Mouse (Mus musculus): Measurements from ENCODE around the gene Htr1d. TPM values are rescaled to one million over a fixed set of nuclear protein-coding genes. Genes with fewer than 3 reads are reported as not detected.

The Htr1d gene
- polyA plus RNA-seq, 1 experiment from 2014 or later, result 0.21 TPM

DNA sequence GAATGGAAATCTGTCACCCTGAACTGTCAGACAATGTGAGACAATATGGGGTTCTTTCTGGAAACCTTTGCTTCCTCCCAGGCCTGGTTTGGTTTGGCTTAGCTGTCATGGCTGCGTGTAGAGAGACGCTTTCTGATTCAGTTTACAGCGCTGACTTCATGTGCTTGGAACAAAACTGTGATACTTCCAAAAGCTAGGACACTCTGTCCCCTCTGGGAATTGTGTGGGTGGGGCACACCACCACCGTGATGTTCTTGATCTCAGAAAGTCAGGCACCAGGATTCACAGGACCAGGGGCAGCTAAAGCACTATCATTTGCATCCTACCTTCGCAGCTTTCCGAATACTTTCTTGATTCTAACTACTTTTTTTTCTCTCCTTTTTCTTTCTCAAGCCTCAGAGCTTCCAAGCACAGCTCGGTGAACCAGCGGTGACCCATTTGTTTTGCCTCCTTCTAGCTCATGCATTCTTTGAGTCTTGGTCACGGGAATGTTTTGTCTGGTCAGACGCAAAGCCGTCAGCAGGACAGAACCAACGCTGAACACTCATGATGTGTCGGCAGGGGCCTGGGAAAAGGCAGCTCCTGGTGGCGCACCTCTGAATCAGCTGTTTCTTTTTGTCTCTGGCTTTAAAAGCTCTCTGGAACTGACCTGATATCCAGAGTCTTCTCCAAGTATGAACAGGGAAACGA, 18.2 kb downstream of the Htr1d start:
- H3K4me2 ChIP-seq (ENCODE audit: low read depth, low read length, severe bottlenecking), result no peak overlapping the region
- no peak overlapping the region for H3K9ac ChIP-seq (ENCODE audit: low read length)
- H3K4me1 ChIP-seq (replicated peaks; ENCODE audit: control insufficient read depth, insufficient read depth, low read length), result 0 out of 2 replicates have a peak, but pooled peaks cover under 1% of the 10 kb centered on the region
- no peaks in the 10 kb centered on the region for H3K36me3 ChIP-seq (ENCODE audit: control insufficient read depth, insufficient read depth, low read length)
- WGBS, result 68% methylated on average over 15 of the region's 15 CpGs
- no peak overlapping the region for H3K4me3 ChIP-seq (ENCODE audit: low read depth, low read length)
- DNase-seq (ENCODE audit: low spot score), result no peak
- H3K27me3 ChIP-seq (ENCODE audit: control insufficient read depth, insufficient read depth, low read length), result no peaks in the 10 kb centered on the region
- H3K27ac ChIP-seq (ENCODE audit: low read depth, low read length), result no peak overlapping the region
- no peak for ATAC-seq (replicated peaks; ENCODE audit: low FRiP score)
- no peaks in the 10 kb centered on the region for H3K9me3 ChIP-seq (ENCODE audit: control insufficient read depth, low read length)

DNA sequence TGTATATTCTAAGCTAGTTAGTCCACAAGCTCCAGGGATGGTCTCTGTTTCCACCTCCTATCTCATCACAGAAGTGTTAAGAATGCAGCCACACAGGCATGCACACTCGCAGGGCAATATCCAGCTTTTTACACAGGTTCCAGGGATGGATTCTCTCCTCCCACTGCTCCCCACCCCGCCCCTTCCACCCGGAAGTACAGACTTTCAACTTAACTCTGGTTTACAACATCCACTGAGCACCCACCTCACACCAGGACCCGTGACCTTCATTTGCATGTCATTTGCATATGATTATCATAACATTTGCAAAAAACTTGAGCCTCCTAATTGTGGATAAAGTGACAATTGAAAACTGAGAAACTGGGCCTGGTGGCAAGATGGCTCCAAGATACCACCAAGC, 21.2 kb downstream of the Htr1d start:
- WGBS, result 87% methylated on average over 4 of the region's 4 CpGs
- Histone ChIP-seq H3K27ac (ENCODE audit: low read depth, low read length) (no peak overlapping the region), H3K4me1 (replicated peaks; ENCODE audit: control insufficient read depth, insufficient read depth, low read length) (no peaks in the 10 kb centered on the region), H3K27me3 (ENCODE audit: control insufficient read depth, insufficient read depth, low read length) (no peaks in the 10 kb centered on the region), H3K9me3 (ENCODE audit: control insufficient read depth, low read length) (no peaks in the 10 kb centered on the region), H3K36me3 (ENCODE audit: control insufficient read depth, insufficient read depth, low read length) (no peaks in the 10 kb centered on the region), H3K4me3 (ENCODE audit: low read depth, low read length) (no peak overlapping the region), H3K4me2 (ENCODE audit: low read depth, low read length, severe bottlenecking) (no peak overlapping the region), H3K9ac (ENCODE audit: low read length) (no peak overlapping the region)
- ATAC-seq (replicated peaks; ENCODE audit: low FRiP score) (no peak), DNase-seq (ENCODE audit: low spot score) (no peak)

DNA sequence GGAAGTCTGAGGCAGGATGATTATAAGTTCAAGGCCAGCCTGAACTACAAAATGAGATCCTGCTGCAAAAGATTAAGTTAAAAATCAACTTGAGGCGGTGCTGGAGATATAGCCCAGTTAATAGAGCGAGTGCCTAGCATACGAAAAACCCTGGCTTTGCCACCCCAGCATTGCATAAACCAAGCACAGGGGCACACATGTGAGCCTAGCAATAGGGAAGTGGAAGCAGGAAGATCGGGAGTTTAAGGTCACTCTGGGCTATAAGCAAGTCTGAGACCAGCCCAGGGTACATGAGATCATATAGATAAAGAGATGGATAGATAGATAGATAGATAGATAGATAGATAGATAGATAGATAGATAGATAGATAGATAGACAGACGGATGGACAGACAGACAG, 26.5 kb downstream of the Htr1d start:
- H3K27me3 ChIP-seq (ENCODE audit: control insufficient read depth, insufficient read depth, low read length), result no peaks in the 10 kb centered on the region
- no peaks in the 10 kb centered on the region for H3K4me1 ChIP-seq (replicated peaks; ENCODE audit: control insufficient read depth, insufficient read depth, low read length)
- H3K4me3 ChIP-seq (ENCODE audit: low read depth, low read length), result no peak overlapping the region
- H3K36me3 ChIP-seq (ENCODE audit: control insufficient read depth, insufficient read depth, low read length), result no peaks in the 10 kb centered on the region
- 87% methylated on average over 5 of the region's 5 CpGs for WGBS
- no peaks in the 10 kb centered on the region for H3K9me3 ChIP-seq (ENCODE audit: control insufficient read depth, low read length)
- DNase-seq (ENCODE audit: low spot score) (no peak), ATAC-seq (replicated peaks; ENCODE audit: low FRiP score) (no peak)
- no peak overlapping the region for H3K9ac ChIP-seq (ENCODE audit: low read length)
- H3K27ac ChIP-seq (ENCODE audit: low read depth, low read length), result no peak overlapping the region
- H3K4me2 ChIP-seq (ENCODE audit: low read depth, low read length, severe bottlenecking), result no peak overlapping the region

DNA sequence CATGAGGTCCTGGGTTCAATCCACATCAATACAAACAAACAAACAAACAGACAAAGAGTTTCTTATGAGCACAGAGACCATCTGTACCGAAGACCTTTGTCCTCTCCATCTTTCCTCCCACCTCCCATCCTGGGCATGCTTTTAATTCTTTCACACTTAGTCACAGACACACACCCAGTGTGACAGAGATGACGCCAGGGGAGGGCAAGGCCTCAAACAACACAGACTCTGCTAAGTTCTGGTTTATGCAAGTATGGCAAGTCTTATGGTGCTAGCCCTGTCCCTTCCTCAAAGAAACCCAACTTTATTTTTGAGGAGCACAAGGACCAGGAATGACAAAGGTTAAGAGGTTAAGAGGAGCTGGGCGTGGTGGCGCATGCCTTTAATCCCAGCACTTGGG, 26.9 kb downstream of the Htr1d start:
- Histone ChIP-seq H3K4me2 (ENCODE audit: low read depth, low read length, severe bottlenecking) (no peak overlapping the region), H3K9me3 (ENCODE audit: control insufficient read depth, low read length) (no peaks in the 10 kb centered on the region), H3K4me1 (replicated peaks; ENCODE audit: control insufficient read depth, insufficient read depth, low read length) (no peaks in the 10 kb centered on the region), H3K27ac (ENCODE audit: low read depth, low read length) (no peak overlapping the region), H3K9ac (ENCODE audit: low read length) (no peak overlapping the region), H3K27me3 (ENCODE audit: control insufficient read depth, insufficient read depth, low read length) (no peaks in the 10 kb centered on the region), H3K4me3 (ENCODE audit: low read depth, low read length) (no peak overlapping the region), H3K36me3 (ENCODE audit: control insufficient read depth, insufficient read depth, low read length) (no peaks in the 10 kb centered on the region)
- 87% methylated on average over 4 of the region's 4 CpGs for WGBS
- no peak for DNase-seq (ENCODE audit: low spot score)
- no peak for ATAC-seq (replicated peaks; ENCODE audit: low FRiP score)

DNA sequence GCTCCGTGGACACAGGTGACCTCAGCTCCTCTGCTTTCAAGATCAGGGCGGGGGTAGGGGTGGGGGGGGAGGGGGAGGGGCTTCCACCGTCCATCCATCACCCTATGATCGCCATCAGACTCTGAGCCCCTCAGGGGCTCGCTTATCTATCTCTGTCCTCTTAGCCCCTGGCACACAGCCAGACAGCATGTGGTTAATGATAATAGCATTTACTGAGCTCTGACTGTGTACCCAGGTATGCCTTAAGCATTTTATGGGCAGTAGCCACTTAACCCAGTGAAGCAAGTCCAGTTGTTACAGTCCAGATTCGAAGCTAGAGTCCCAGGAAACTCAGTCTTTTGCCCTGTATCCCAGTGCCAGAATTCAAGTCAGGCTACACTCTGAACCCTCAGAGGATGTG, 28.2 kb downstream of the Htr1d start:
- Histone ChIP-seq H3K4me1 (replicated peaks; ENCODE audit: control insufficient read depth, insufficient read depth, low read length) (no peaks in the 10 kb centered on the region), H3K4me3 (ENCODE audit: low read depth, low read length) (no peak overlapping the region), H3K9me3 (ENCODE audit: control insufficient read depth, low read length) (no peaks in the 10 kb centered on the region), H3K36me3 (ENCODE audit: control insufficient read depth, insufficient read depth, low read length) (no peaks in the 10 kb centered on the region), H3K9ac (ENCODE audit: low read length) (no peak overlapping the region), H3K27ac (ENCODE audit: low read depth, low read length) (no peak overlapping the region), H3K4me2 (ENCODE audit: low read depth, low read length, severe bottlenecking) (no peak overlapping the region), H3K27me3 (ENCODE audit: control insufficient read depth, insufficient read depth, low read length) (no peaks in the 10 kb centered on the region)
- DNase-seq (ENCODE audit: low spot score), result no peak
- 43% methylated on average over 6 of the region's 6 CpGs for WGBS
- ATAC-seq (replicated peaks; ENCODE audit: low FRiP score), result no peak

DNA sequence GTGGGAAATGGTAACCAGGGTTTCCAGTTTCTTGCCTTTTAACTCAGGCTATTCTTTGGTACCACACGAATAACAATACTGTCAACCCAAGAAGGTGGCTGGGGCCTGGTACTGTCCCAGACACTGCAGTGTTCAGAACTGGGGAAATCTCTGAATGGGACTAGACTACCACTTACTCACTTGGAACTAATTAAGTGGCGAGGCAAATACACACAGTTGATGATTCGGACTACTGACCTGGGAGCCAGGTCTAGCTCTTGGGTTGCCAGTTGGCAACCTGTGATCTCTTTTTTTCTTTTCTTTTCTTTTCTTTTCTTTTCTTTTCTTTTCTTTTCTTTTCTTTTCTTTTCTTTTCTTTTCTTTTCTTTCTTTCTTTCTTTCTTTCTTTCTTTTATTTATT, 29.0 kb downstream of the Htr1d start:
- Histone ChIP-seq H3K9ac (ENCODE audit: low read length) (no peak overlapping the region), H3K27ac (ENCODE audit: low read depth, low read length) (no peak overlapping the region), H3K36me3 (ENCODE audit: control insufficient read depth, insufficient read depth, low read length) (no peaks in the 10 kb centered on the region), H3K9me3 (ENCODE audit: control insufficient read depth, low read length) (no peaks in the 10 kb centered on the region), H3K4me3 (ENCODE audit: low read depth, low read length) (no peak overlapping the region), H3K4me1 (replicated peaks; ENCODE audit: control insufficient read depth, insufficient read depth, low read length) (no peaks in the 10 kb centered on the region), H3K4me2 (ENCODE audit: low read depth, low read length, severe bottlenecking) (no peak overlapping the region), H3K27me3 (ENCODE audit: control insufficient read depth, insufficient read depth, low read length) (no peaks in the 10 kb centered on the region)
- DNase-seq (ENCODE audit: low spot score), result no peak
- WGBS, result 82% methylated on average over 3 of the region's 3 CpGs
- no peak for ATAC-seq (replicated peaks; ENCODE audit: low FRiP score)

DNA sequence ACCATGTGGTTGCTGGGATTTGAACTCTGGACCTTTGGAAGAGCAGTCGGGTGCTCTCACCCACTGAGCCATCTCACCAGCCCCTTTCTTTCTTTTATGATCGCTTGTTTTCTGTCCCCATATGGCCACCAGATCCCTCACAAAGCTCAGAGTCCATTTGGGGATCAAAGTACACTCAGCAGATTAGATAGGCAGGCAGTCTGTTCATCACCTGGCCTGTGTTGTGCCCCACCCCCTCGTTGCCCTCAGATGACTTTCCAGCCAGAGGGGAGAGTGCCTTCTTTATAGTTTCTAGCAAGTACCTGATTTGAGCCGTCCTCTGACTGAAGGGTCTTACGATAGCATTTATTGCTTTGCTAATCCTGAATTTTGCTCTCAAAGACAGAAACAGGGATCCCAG, 29.5 kb downstream of the Htr1d start:
- Histone ChIP-seq H3K9me3 (ENCODE audit: control insufficient read depth, low read length) (no peaks in the 10 kb centered on the region), H3K36me3 (ENCODE audit: control insufficient read depth, insufficient read depth, low read length) (no peaks in the 10 kb centered on the region), H3K4me3 (ENCODE audit: low read depth, low read length) (no peak overlapping the region), H3K27ac (ENCODE audit: low read depth, low read length) (no peak overlapping the region), H3K9ac (ENCODE audit: low read length) (no peak overlapping the region), H3K4me2 (ENCODE audit: low read depth, low read length, severe bottlenecking) (no peak overlapping the region), H3K27me3 (ENCODE audit: control insufficient read depth, insufficient read depth, low read length) (no peaks in the 10 kb centered on the region), H3K4me1 (replicated peaks; ENCODE audit: control insufficient read depth, insufficient read depth, low read length) (no peaks in the 10 kb centered on the region)
- DNase-seq (ENCODE audit: low spot score) (no peak), ATAC-seq (replicated peaks; ENCODE audit: low FRiP score) (no peak)
- WGBS, result 77% methylated on average over 5 of the region's 5 CpGs

DNA sequence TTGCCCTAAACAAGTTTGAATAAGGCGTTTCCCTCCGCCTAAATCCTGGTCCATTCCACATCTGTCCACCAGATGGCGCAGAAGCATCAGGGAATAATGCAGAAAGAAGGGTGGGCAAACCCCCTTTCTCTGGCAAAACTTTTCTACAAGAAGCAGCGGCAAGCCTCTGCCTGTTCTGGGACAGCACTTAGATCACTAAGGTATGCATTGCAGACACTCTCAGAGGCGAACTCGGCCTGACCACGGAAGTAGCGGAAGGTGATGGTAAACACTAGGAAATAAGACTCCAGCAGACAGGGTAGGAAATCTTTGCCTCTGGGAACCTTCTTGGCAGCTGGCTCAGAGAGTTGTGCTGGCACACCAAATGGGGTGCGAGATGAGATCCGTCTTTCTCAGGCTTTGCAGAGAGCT, 31.5 kb downstream of the Htr1d start:
- no peaks in the 10 kb centered on the region for H3K9me3 ChIP-seq (ENCODE audit: control insufficient read depth, low read length)
- no peak overlapping the region for H3K9ac ChIP-seq (ENCODE audit: low read length)
- H3K4me1 ChIP-seq (replicated peaks; ENCODE audit: control insufficient read depth, insufficient read depth, low read length), result no peaks in the 10 kb centered on the region
- DNase-seq (ENCODE audit: low spot score) (peak; percentile 91), ATAC-seq (replicated peaks; ENCODE audit: low FRiP score) (no peak)
- H3K4me3 ChIP-seq (ENCODE audit: low read depth, low read length), result no peak overlapping the region
- peak overlapping the region; percentile 31; the same call in 1 of the 2 replicates for H3K4me2 ChIP-seq (ENCODE audit: low read depth, low read length, severe bottlenecking)
- no peak overlapping the region for H3K27ac ChIP-seq (ENCODE audit: low read depth, low read length)
- 10% methylated on average over 10 of the region's 10 CpGs for WGBS
- no peaks in the 10 kb centered on the region for H3K27me3 ChIP-seq (ENCODE audit: control insufficient read depth, insufficient read depth, low read length)
- H3K36me3 ChIP-seq (ENCODE audit: control insufficient read depth, insufficient read depth, low read length), result no peaks in the 10 kb centered on the region

DNA sequence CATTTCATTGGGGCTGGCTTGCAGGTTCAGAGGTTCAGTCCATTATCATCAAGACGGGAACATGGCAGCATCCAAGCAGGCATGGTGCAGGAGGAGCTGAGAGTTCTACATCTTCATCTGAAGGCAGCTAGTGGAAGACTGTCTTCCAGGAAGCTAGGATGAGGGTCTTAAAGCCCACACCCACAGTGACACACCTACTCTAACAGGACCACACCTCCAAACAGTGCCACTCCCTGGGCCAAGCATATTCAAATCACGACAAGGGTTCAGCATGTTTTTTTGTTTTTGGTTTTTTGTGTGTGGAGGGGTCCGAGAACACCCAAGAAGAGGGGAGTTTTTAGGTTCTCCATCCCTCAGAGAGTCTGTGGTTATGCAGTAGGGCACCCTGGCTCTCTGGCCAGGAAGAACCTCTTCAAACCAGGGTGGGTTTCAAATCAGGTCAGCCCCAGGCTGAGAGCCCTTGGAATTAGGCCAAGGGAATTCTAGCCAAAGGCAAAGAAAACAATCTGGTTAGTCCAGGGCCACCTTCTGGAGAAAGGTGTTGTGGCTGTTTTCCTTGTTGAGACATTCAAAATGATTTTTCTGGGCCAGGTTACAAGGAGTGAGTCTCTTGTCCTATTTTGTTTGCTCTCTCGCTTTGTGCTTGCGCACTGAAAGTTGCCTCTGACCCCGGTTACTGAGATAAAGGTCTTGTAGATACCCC, 33.3 kb downstream of the Htr1d start:
- H3K27me3 ChIP-seq (ENCODE audit: control insufficient read depth, insufficient read depth, low read length), result peaks cover 7% of the 10 kb centered on the region
- H3K9ac ChIP-seq (ENCODE audit: low read length), result no peak overlapping the region
- H3K4me3 ChIP-seq (ENCODE audit: low read depth, low read length), result no peak overlapping the region
- H3K4me2 ChIP-seq (ENCODE audit: low read depth, low read length, severe bottlenecking), result no peak overlapping the region
- H3K9me3 ChIP-seq (ENCODE audit: control insufficient read depth, low read length), result no peaks in the 10 kb centered on the region
- DNase-seq (ENCODE audit: low spot score) (no peak), ATAC-seq (replicated peaks; ENCODE audit: low FRiP score) (no peak)
- H3K36me3 ChIP-seq (ENCODE audit: control insufficient read depth, insufficient read depth, low read length), result no peaks in the 10 kb centered on the region
- 92% methylated on average over 6 of the region's 6 CpGs for WGBS
- H3K4me1 ChIP-seq (replicated peaks; ENCODE audit: control insufficient read depth, insufficient read depth, low read length), result peaks cover 5% of the 10 kb centered on the region; the same call in 1 of the 2 replicates
- H3K27ac ChIP-seq (ENCODE audit: low read depth, low read length), result no peak overlapping the region

Data from forebrain, embryonic 11.5 days (tissue).